Mouse (Mus musculus): ENCODE data around the gene Egln2. TPM values are rescaled to one million over a fixed set of nuclear protein-coding genes. Genes with fewer than 3 reads are reported as not detected.

The Egln2 gene
- polyA plus RNA-seq, 1 experiment from 2014 or later = 77.5 TPM

DNA sequence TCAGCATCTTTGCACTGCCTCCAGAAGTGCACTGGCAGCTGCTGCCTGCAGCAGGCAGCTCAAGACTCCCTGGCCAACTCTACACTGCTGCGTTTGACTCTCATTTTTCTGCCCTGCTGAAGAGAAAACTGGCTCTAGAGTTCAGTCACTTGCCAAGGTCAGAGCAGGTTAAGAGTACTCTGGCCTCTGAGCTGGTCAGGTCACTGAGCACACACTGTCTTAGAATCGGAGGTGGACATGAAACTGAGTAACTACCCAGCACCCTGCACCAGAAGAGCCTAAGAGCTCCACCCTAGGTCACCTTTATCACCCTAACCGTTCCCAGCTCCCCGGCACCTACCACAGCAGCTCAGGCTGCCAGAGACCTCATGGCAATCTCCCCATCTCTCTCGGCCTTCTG, 19.4 kb upstream of the Egln2 start:
- Histone ChIP-seq H3K4me1 (no peaks in the 10 kb centered on the region), H3K27me3 (replicated peaks; ENCODE audit: low read depth, poor library complexity, severe bottlenecking) (no peaks in the 10 kb centered on the region), H3K9me3 (no peaks in the 10 kb centered on the region), H3K36me3 (replicated peaks) (peaks cover 87% of the 10 kb centered on the region), H3K4me3 (no peak overlapping the region), H3K27ac (replicated peaks) (no peak overlapping the region)
- WGBS = 95% methylated on average over 5 of the region's 5 CpGs
- no peak for DNase-seq (ENCODE audit: low spot score)

- peak; percentile 71 for DNase-seq (ENCODE audit: low spot score)
- Histone ChIP-seq H3K36me3 (replicated peaks) (peaks cover 79% of the 10 kb centered on the region), H3K27ac (replicated peaks) (no peak overlapping the region), H3K27me3 (replicated peaks; ENCODE audit: low read depth, poor library complexity, severe bottlenecking) (no peaks in the 10 kb centered on the region), H3K9me3 (no peaks in the 10 kb centered on the region), H3K4me3 (no peak overlapping the region), H3K4me1 (no peaks in the 10 kb centered on the region)
- 76% methylated on average over 3 of the region's 3 CpGs for WGBS
Measured at GRCm38 (mm10) chr7:27184964-27185363, 18.4 kb upstream of the Egln2 start.

- Histone ChIP-seq H3K9me3 (no peaks in the 10 kb centered on the region), H3K36me3 (replicated peaks) (peaks cover 54% of the 10 kb centered on the region), H3K27ac (replicated peaks) (no peak overlapping the region), H3K4me3 (no peak overlapping the region), H3K4me1 (peaks cover 15% of the 10 kb centered on the region), H3K27me3 (replicated peaks; ENCODE audit: low read depth, poor library complexity, severe bottlenecking) (no peaks in the 10 kb centered on the region)
- no peak for DNase-seq (ENCODE audit: low spot score)
- WGBS = 95% methylated on average over 1 of the region's 1 CpGs
Measured at GRCm38 (mm10) chr7:27182498-27182897, 15.9 kb upstream of the Egln2 start.

- Histone ChIP-seq H3K36me3 (replicated peaks) (peaks cover 40% of the 10 kb centered on the region), H3K27me3 (replicated peaks; ENCODE audit: low read depth, poor library complexity, severe bottlenecking) (no peaks in the 10 kb centered on the region), H3K4me3 (no peak within 1 kb of the TSS), H3K4me1 (peaks cover 15% of the 10 kb centered on the region), H3K9me3 (no peaks in the 10 kb centered on the region), H3K27ac (replicated peaks) (no peak within 1 kb of the TSS)
- DNase-seq (ENCODE audit: low spot score) = no peak
- 71% methylated on average over 14 of the region's 14 CpGs for WGBS
Measured at GRCm38 (mm10) chr7:27180837-27181695, 14.5 kb upstream of the Egln2 start, which contains the start of the genes Gm21983 and Mia. Gene Gm21983 (minus strand): TSS chr7:27181086. Gene Mia (minus strand): TSS chr7:27181157.

DNA sequence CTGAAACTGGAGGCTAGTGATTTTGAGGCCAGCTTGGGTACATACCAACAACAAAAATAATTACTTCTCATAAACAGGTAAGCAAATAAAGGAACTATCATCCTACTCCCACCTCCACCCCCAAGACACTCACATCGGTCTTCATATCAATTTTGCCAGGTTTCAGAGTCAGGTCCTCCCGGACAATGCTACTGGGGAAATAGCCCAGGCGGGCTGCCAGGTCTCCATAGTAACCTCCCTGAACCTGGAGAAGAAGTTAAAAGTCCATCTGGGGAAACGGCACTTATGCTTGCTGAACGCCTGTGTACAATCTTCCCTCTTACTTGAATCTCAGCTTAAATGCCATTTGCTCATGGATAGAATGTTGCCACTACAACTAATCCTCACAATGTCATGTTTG, 13.4 kb upstream of the Egln2 start:
- no peaks in the 10 kb centered on the region for H3K9me3 ChIP-seq
- no peak overlapping the region for H3K27ac ChIP-seq (replicated peaks)
- peaks cover 30% of the 10 kb centered on the region for H3K36me3 ChIP-seq (replicated peaks)
- no peak overlapping the region for H3K4me3 ChIP-seq
- DNase-seq (ENCODE audit: low spot score) = no peak
- 87% methylated on average over 5 of the region's 5 CpGs for WGBS
- no peaks in the 10 kb centered on the region for H3K27me3 ChIP-seq (replicated peaks; ENCODE audit: low read depth, poor library complexity, severe bottlenecking)
- peaks cover 15% of the 10 kb centered on the region for H3K4me1 ChIP-seq

DNA sequence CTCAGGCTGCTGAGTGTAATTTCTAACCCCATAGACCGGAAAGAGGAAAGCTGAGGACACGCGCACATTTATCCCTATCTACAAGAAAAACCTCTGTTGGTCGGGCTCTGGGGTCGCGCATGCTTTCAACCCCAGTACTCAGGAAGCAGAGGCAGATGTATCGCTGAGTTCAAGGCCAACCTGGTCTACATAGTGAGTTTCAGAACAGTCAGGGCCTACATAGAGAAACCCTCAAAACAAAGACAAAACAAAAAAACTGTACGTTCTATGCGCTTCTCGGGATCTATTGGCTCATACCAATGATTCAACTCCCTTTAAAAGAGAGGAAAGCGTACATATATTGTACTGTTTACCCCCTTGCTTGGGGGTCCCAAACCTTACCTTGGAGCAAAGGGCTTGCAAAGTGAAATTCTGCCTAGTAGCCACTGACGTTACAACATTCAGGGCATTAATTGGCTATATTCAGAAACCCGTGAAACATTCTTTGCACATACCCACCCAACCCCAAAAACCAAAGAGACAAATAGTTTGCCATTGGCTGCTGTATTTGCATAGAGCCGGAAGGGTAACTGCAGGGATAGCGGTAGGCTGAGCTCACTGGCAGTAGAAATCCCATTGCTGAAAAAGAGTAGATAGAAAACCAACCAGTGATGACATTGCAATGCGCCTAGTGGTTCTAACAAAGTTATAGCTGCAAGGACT, 12.8 kb upstream of the Egln2 start:
- peaks cover 30% of the 10 kb centered on the region for H3K36me3 ChIP-seq (replicated peaks)
- no peaks in the 10 kb centered on the region for H3K9me3 ChIP-seq
- H3K27me3 ChIP-seq (replicated peaks; ENCODE audit: low read depth, poor library complexity, severe bottlenecking) = no peaks in the 10 kb centered on the region
- no peak for DNase-seq (ENCODE audit: low spot score)
- 49% methylated on average over 16 of the region's 16 CpGs for WGBS
- H3K4me1 ChIP-seq = peaks cover 15% of the 10 kb centered on the region
- peak overlapping the region; percentile 79 for H3K4me3 ChIP-seq
- peak overlapping the region; percentile 91 for H3K27ac ChIP-seq (replicated peaks)

DNA sequence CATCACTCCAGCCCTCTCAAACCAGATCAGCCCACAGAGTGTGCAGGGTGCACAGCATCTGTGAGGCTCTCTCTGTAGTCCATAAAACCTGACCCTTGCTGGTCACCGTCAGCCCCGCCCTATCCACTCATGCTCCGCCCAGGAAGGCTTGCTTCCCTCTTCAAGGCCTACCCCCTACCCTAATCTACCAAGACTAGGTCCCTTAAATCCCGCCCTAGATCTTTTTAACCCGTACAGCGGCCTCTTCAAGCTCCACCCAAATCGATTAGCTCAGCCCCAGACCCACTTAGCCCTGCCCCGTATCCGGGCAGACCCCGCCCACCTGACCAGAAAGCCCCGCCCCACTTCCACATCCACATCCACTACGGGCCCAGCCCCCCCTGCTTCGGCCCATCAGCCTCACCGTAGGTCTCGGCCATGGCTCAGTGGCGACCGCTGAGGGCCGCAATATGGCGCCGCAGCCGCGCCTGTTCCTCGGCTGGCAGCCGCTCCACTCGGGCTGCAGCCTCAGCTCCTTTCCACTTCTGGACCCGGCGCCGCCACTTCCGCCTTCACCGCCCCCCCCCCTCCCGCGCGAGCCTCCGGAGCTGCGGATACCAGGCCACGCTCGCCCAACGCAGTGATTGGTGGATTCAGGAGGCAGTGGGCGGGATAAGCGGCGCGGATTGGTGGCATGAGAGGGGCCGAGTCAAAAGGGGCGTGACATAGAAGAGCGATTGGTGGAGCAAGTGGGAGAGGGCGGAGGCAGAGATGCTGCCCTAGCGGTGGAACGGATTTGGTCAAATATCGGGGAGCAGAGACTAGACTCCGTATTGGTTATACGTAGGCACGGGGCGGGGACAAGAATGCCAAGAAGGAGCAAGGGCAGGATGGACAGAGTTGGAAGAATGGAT, 12.0 kb upstream of the Egln2 start, which contains the start of gene Rab4b:
Gene Rab4b, minus strand, starts transcription at position 573 of the 893 bp plus-strand sequence.
- peak; percentile 99 for DNase-seq (ENCODE audit: low spot score)
- H3K36me3 ChIP-seq (replicated peaks) = peaks cover 33% of the 10 kb centered on the region
- H3K4me1 ChIP-seq = peaks cover 15% of the 10 kb centered on the region
- WGBS = under 1% methylated on average over 53 of the region's 53 CpGs
- peak within 1 kb of the TSS; percentile 91 for H3K27ac ChIP-seq (replicated peaks)
- no peaks in the 10 kb centered on the region for H3K27me3 ChIP-seq (replicated peaks; ENCODE audit: low read depth, poor library complexity, severe bottlenecking)
- H3K4me3 ChIP-seq = peak within 1 kb of the TSS; percentile 79
- H3K9me3 ChIP-seq = no peaks in the 10 kb centered on the region

DNA sequence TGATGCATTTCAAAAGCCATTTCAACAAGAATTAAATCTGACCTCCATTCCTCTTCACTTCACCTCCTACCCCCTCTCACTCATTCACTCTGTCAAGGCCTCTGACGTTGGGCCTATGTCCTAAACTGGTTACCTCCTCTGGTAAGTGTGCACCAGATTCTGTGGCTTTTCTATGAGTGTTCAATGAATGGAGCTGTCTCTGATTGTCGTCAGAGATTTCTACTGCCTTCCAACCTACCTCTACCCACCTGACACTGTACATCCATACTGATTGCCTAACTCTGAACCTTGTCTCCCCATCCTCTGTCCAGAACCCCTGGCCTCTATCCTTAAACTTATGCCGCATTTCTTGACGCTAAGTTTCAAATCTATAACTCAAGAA, 11.3 kb upstream of the Egln2 start:
- Histone ChIP-seq H3K4me1 (peaks cover 15% of the 10 kb centered on the region), H3K36me3 (replicated peaks) (peaks cover 32% of the 10 kb centered on the region), H3K9me3 (no peaks in the 10 kb centered on the region), H3K27ac (replicated peaks) (peak overlapping the region; percentile 91), H3K27me3 (replicated peaks; ENCODE audit: low read depth, poor library complexity, severe bottlenecking) (no peaks in the 10 kb centered on the region), H3K4me3 (peak overlapping the region; percentile 79)
- DNase-seq (ENCODE audit: low spot score) = no peak
- 23% methylated on average over 4 of the region's 4 CpGs for WGBS

- H3K4me3 ChIP-seq = no peak overlapping the region
- 93% methylated on average over 7 of the region's 7 CpGs for WGBS
- peaks cover 15% of the 10 kb centered on the region for H3K4me1 ChIP-seq
- no peak for DNase-seq (ENCODE audit: low spot score)
- H3K27ac ChIP-seq (replicated peaks) = no peak overlapping the region
- H3K27me3 ChIP-seq (replicated peaks; ENCODE audit: low read depth, poor library complexity, severe bottlenecking) = no peaks in the 10 kb centered on the region
- no peaks in the 10 kb centered on the region for H3K9me3 ChIP-seq
- H3K36me3 ChIP-seq (replicated peaks) = peaks cover 45% of the 10 kb centered on the region
Measured at GRCm38 (mm10) chr7:27174896-27175295, 8.3 kb upstream of the Egln2 start.

DNA sequence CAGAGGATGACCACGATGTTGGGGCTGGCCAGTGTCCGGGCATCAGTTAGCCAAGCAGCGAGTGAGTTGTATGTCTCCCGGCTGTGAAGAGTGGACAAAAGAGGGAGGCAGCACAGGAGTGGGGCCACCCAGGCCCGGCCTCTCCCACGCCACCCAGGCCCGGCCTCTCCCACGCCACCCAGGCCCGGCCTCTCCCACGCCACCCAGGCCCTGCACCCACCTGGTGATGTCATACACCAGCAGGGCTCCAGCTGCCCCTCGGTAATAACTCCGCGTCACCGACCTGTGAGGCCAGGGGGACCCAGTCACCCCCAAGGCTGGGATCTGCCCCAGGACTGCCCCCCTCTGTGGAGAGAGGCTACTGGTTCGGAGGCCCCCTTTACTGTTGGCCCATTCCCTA, 7.9 kb upstream of the Egln2 start:
- no peak overlapping the region for H3K4me3 ChIP-seq
- H3K36me3 ChIP-seq (replicated peaks) = peaks cover 46% of the 10 kb centered on the region
- DNase-seq (ENCODE audit: low spot score) = no peak
- peaks cover 12% of the 10 kb centered on the region for H3K4me1 ChIP-seq
- no peaks in the 10 kb centered on the region for H3K9me3 ChIP-seq
- WGBS = 94% methylated on average over 15 of the region's 15 CpGs
- H3K27me3 ChIP-seq (replicated peaks; ENCODE audit: low read depth, poor library complexity, severe bottlenecking) = no peaks in the 10 kb centered on the region
- H3K27ac ChIP-seq (replicated peaks) = no peak overlapping the region

DNA sequence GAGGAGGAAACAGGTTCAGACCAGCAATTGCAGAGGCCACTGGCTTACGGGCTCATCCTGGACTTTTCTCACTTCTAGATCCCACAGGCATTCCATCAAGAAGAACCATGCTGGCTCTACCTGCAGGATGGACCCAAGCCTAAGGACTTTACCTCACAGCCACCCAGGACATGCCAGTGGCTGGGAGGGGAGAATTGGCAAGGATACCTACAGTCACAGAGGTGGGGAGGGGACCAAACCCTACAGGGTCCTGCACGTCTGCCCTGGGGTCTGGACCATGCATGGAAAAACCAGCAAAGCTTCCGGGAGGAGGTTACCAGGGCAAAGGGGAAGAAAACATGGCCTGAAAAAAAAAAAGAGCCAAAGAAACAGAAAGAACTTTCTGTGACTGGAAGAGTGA, 4.4 kb upstream of the Egln2 start:
- Histone ChIP-seq H3K4me3 (no peak overlapping the region), H3K27ac (replicated peaks) (no peak overlapping the region), H3K4me1 (peaks cover 9% of the 10 kb centered on the region), H3K27me3 (replicated peaks; ENCODE audit: low read depth, poor library complexity, severe bottlenecking) (no peaks in the 10 kb centered on the region), H3K9me3 (0 out of 2 replicates have a peak, but pooled peaks cover 2% of the 10 kb centered on the region), H3K36me3 (replicated peaks) (peaks cover 48% of the 10 kb centered on the region)
- DNase-seq (ENCODE audit: low spot score) = no peak
- 94% methylated on average over 3 of the region's 3 CpGs for WGBS

DNA sequence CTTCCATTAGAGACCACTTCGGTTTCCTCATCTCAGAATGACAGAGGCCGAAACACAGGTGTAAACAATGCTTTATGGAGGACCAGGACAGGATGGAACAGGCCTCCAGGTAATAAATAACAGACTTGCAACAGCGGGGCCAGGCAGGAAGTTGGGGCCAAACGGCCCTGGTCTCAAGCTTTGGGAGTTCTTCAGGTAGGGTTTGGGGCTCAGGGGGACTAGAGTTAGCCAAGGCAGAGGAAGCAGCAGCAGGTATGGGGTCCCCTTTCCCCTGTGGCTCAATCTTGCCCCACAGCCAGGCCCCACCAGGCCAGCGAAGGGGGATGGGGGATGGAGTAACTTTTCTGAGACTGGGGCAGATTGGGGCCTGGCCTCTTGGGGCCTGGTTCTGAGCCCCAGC, 1.8 kb upstream of the Egln2 start:
- DNase-seq (ENCODE audit: low spot score) = no peak
- peaks cover 53% of the 10 kb centered on the region for H3K36me3 ChIP-seq (replicated peaks)
- H3K9me3 ChIP-seq = 0 out of 2 replicates have a peak, but pooled peaks cover 2% of the 10 kb centered on the region
- 91% methylated on average over 5 of the region's 5 CpGs for WGBS
- no peak overlapping the region for H3K4me3 ChIP-seq
- H3K27ac ChIP-seq (replicated peaks) = no peak overlapping the region
- peaks cover 34% of the 10 kb centered on the region for H3K4me1 ChIP-seq
- H3K27me3 ChIP-seq (replicated peaks; ENCODE audit: low read depth, poor library complexity, severe bottlenecking) = no peaks in the 10 kb centered on the region
